Mouse (Mus musculus) lung, adult 2 months (tissue): ENCODE measurements at regions not wholly inside any gene's neighbourhood (a gene's known extent, or its start where the extent isn't known, plus 50 kb on each side); places are given as distances from the start of the nearest gene placed in this dataset.

Experiments used
- CTCF ChIP-seq: fragments of 200-500 bp; IDR thresholded peaks from 2 replicates; pipeline ENCODE4 v1.5.1; 2011; ENCODE audit warnings: mild to moderate bottlenecking, low read length, control low read depth; ENCODE audit not compliant: insufficient read depth
- POLR2A ChIP-seq: fragments of 200-500 bp; IDR thresholded peaks from 2 replicates; pipeline ENCODE4 v1.6.1; 2011; ENCODE audit warnings: low read depth, mild to moderate bottlenecking, control low read depth, low read length, borderline replicate concordance; ENCODE audit errors: extremely low read depth

GRCm38 (mm10) chr12:39849346-39850058 is 188.3 kb downstream of the Arl4a start:
- TF ChIP-seq CTCF: no peak
- TF ChIP-seq POLR2A: no peak
